In genomic region chr12:102148746-102149145, GRCm38 (mm10) we compare ENCODE assay signal across 11 mouse cellular contexts. TPM values are rescaled to one million over a fixed set of nuclear protein-coding genes. Genes with fewer than 3 reads are reported as not detected.
A peak's percentile ranks its signal among the peaks of the same experiment; 100 is the strongest.
DNase-seq lines count a peak whose midpoint lies in the region; ATAC-seq lines count a peak whose summit lies in the region.
"Had no signal": no experiment of that assay in that cellular context is flagged by ENCODE, and none has a peak within 500 bp of the region (broad histone marks: within the 10 kb centered on the region; RNA-seq: fewer than 3 reads in every experiment).

No protein-coding gene starts in this region.

- no peak overlapping the region for H3K9ac ChIP-seq in kidney, embryonic 16.5 days (replicated peaks; ENCODE audit: low read length)
- no peak overlapping the region for H3K9ac ChIP-seq in forebrain, embryonic 15.5 days (replicated peaks)

- WGBS in kidney, embryonic 16.5 days: 93% methylated on average over 2 of the region's 2 CpGs
- WGBS in forebrain, embryonic 15.5 days: 85% methylated on average over 2 of the region's 2 CpGs

- no peaks in the 10 kb centered on the region for H3K27me3 ChIP-seq in kidney, embryonic 16.5 days (ENCODE audit: insufficient read depth, low read length)
- no peaks in the 10 kb centered on the region for H3K27me3 ChIP-seq in forebrain, embryonic 15.5 days

- no peak for ATAC-seq in kidney, embryonic 16.5 days (ENCODE audit: low FRiP score, low TSS enrichment)
- ATAC-seq in forebrain, embryonic 15.5 days (replicated peaks): no peak
- ATAC-seq: inflammation-experienced regulatory T-cells, adult 6 months had no signal

- no peaks in the 10 kb centered on the region for H3K4me1 ChIP-seq in kidney, embryonic 16.5 days (ENCODE audit: insufficient read depth, low read length)
- H3K4me1 ChIP-seq in forebrain, embryonic 15.5 days: no peaks in the 10 kb centered on the region

- peak; percentile 23 for DNase-seq in kidney, adult 9 months
- DNase-seq in 416B (ENCODE audit: low read depth): peak; percentile 41
- DNase-seq in B cell, adult 2 months: peak; percentile 34 to 48
- DNase-seq in lung, postnatal 10 days: peak; percentile 25
- DNase-seq in frontal cortex, postnatal 36 days (ENCODE audit: low spot score in 2 of 2): no peak
- DNase-seq: adrenal gland, postnatal 10 days; gastrocnemius, postnatal 25 days; midbrain, embryonic 14.5 days had no signal

- H3K27ac ChIP-seq in kidney, embryonic 16.5 days (ENCODE audit: low read length): no peak overlapping the region
- H3K27ac ChIP-seq in forebrain, embryonic 15.5 days (replicated peaks): no peak overlapping the region

- no peaks in the 10 kb centered on the region for H3K9me3 ChIP-seq in kidney, embryonic 16.5 days (ENCODE audit: low read length)
- no peaks in the 10 kb centered on the region for H3K9me3 ChIP-seq in forebrain, embryonic 15.5 days

- H3K36me3 ChIP-seq in kidney, embryonic 16.5 days (ENCODE audit: insufficient read depth, low read length): no peaks in the 10 kb centered on the region
- H3K36me3 ChIP-seq in forebrain, embryonic 15.5 days: no peaks in the 10 kb centered on the region

- no peak overlapping the region for H3K4me2 ChIP-seq in kidney, embryonic 16.5 days (replicated peaks; ENCODE audit: low read depth, low read length)
- no peak overlapping the region for H3K4me2 ChIP-seq in forebrain, embryonic 15.5 days (replicated peaks)

- H3K4me3 ChIP-seq in kidney, embryonic 16.5 days (ENCODE audit: low read length): no peak overlapping the region
- no peak overlapping the region for H3K4me3 ChIP-seq in forebrain, embryonic 15.5 days

RNA-seq across cellular contexts. Expression of gene Slc24a4, which starts 20.2 kb away (rescaled TPM):
- 0.19 and 0.35 TPM in 2 replicates for polyA plus RNA-seq in kidney, embryonic 16.5 days (2015; fragmentation: Nextera tagmentation; extraction: Ambion mirVana)
- polyA plus RNA-seq in forebrain, embryonic 15.5 days (2015; fragmentation: Nextera tagmentation; extraction: Ambion mirVana): 1.2 and 1.3 TPM in 2 replicates
- polyA plus RNA-seq: inflammation-experienced regulatory T-cells, adult 6 months had no signal

Comparison
In these comparisons a context has a peak if more than half of its experiments do, and no peak if none do; other contexts are left out.
1. DNase-seq: peak in kidney, adult 9 months (single experiment), 416B (single experiment), B cell, adult 2 months (2 of 2) and lung, postnatal 10 days (single experiment); none in frontal cortex, postnatal 36 days (0 of 2).